Mouse (Mus musculus): Measurements from ENCODE around the gene Vsir.

DNA sequence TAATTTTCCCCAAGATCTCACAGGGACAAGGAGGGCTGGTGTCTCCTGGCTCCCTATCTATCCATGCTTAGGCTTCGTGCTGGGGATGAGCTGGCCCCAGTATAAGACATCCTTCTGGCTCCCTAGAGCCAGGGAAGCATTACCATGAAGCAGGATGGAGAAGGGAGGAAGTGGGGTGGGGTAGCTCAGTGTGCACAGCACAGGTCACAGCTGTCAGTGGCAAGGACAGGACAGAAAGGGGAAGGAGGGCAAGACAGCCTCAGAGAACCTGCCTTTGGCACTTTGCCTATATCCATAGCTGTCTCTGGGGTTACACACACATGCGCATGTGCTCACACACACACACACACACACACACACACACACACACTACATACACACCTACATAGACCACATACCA, 41.7 kb downstream of the Vsir start:
- TF ChIP-seq EP300 (IDR thresholded peaks at IDR 0.05; ENCODE audit: insufficient read depth, low read depth, low read length) (no peak), CTCF (IDR thresholded peaks at IDR 0.05) (no peak), POLR2A (IDR thresholded peaks at IDR 0.05; ENCODE audit: insufficient read depth, low read depth, low read length) (no peak)
